Mouse (Mus musculus) midbrain, embryonic 11.5 days (tissue): ENCODE measurements around the gene Angptl6. TPM values are rescaled to one million over a fixed set of nuclear protein-coding genes. Genes with fewer than 3 reads are reported as not detected.
"Not testable (repeated sequence)": the region's sequence is repeated elsewhere in the genome, so short reads cannot be mapped to it uniquely, and the experiment has no call there.

ENCODE experiments used
- ATAC-seq: fragments of 200-750 bp; cut with Nextera tagmentation; 2 replicates; pipeline ENCODE4 v1.8.0; 2017; ENCODE audit warnings: moderate TSS enrichment, moderate library complexity; ENCODE audit not compliant: low FRiP score
- DNase-seq: peaks from one replicate; pipeline ENCODE4 v3.0.0; 2015; ENCODE audit warnings: low spot score; ENCODE audit errors: missing footprints
- H3K27ac ChIP-seq: fragments of 300-500 bp; sonication (generic); 2 replicates; pipeline ENCODE4 v1.5.1; 2014; ENCODE audit warnings: low read depth, low read length
- H3K27me3 ChIP-seq: fragments of 300-500 bp; sonication (generic); 2 replicates; pipeline ENCODE4 v1.6.1; 2014; ENCODE audit warnings: mild to moderate bottlenecking, low read length, moderate library complexity, mixed read lengths; ENCODE audit not compliant: control insufficient read depth, insufficient read depth
- H3K36me3 ChIP-seq: fragments of 300-500 bp; sonication (generic); 2 replicates; pipeline ENCODE4 v1.6.1; 2014; ENCODE audit warnings: mild to moderate bottlenecking, low read length, moderate library complexity, mixed read lengths; ENCODE audit not compliant: control insufficient read depth, insufficient read depth
- H3K4me1 ChIP-seq: fragments of 300-500 bp; sonication (generic); 2 replicates; pipeline ENCODE4 v1.6.1; 2014; ENCODE audit warnings: low read length; ENCODE audit not compliant: control insufficient read depth, insufficient read depth
- H3K4me2 ChIP-seq: fragments of 300-500 bp; sonication (generic); 2 replicates; pipeline ENCODE4 v1.6.1; 2014; ENCODE audit warnings: mild to moderate bottlenecking, moderate library complexity
- H3K4me3 ChIP-seq: fragments of 300-500 bp; sonication (generic); 2 replicates; pipeline ENCODE4 v1.5.1; 2014; ENCODE audit warnings: low read depth, low read length
- H3K9ac ChIP-seq: fragments of 300-500 bp; sonication (generic); 2 replicates; pipeline ENCODE4 v1.6.1; 2014; ENCODE audit warnings: low read length
- H3K9me3 ChIP-seq: fragments of 300-500 bp; sonication (generic); 2 replicates; pipeline ENCODE4 v1.6.1; 2016; ENCODE audit warnings: low read length; ENCODE audit not compliant: control insufficient read depth
- WGBS: fragments of 180-500 bp; shearing (Covaris S2); extraction: QIAGEN DNeasy Blood & Tissue Kit; methylation state at CpG from one replicate; pipeline ENCODE4 v1.1.7; 2014; 5-methylcytosine and 5-hydroxymethylcytosine counted together
- polyA plus RNA-seq: library from polyadenylated mRNA; unstranded; fragments of >200 nt; fragmentation: Nextera tagmentation; extraction: Ambion mirVana; gene quantifications from 2 replicates; pipeline ENCODE4 v1.2.1, GENCODE M21; 2014

The Angptl6 gene
- polyA plus RNA-seq, 1 experiment from 2014 or later, result 6.1 TPM

DNA sequence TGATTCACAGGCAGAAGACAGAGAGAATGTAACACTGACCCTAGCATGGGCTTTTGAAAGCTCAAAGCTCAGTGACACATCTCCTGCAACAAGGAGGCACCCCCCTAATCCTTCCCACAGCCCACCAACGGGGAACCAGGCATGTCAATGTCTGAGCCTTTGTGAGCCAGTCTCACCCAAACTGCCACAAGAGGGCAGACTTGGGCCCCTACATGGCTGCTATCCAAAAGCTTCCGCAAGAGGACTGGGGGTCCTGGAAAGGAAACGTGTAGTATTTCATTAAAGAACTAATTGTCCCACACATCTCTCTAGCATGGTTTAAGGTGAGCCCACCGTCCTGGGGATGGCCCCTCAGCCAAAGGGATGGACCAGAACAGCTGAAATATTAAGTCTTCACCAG, 17.7 kb downstream of the Angptl6 start:
- ATAC-seq (no peak), DNase-seq (no peak)
- Histone ChIP-seq H3K4me1 (no peaks in the 10 kb centered on the region), H3K27me3 (no peaks in the 10 kb centered on the region), H3K36me3 (no peaks in the 10 kb centered on the region), H3K4me3 (no peak overlapping the region), H3K27ac (no peak overlapping the region), H3K9ac (no peak overlapping the region), H3K4me2 (no peak overlapping the region), H3K9me3 (no peaks in the 10 kb centered on the region)
- WGBS, result 14% methylated on average over 4 of the region's 4 CpGs

GRCm38 (mm10) chr9:20859926-20860325, 19.6 kb downstream of the Angptl6 start:
- no peaks in the 10 kb centered on the region for H3K36me3 ChIP-seq
- no peaks in the 10 kb centered on the region for H3K27me3 ChIP-seq
- no peak overlapping the region for H3K9ac ChIP-seq
- H3K4me2 ChIP-seq, result no peak overlapping the region
- H3K27ac ChIP-seq, result no peak overlapping the region
- H3K9me3 ChIP-seq, result no peaks in the 10 kb centered on the region
- no peak for ATAC-seq
- no peaks in the 10 kb centered on the region for H3K4me1 ChIP-seq
- H3K4me3 ChIP-seq, result no peak overlapping the region
- 49% methylated on average over 6 of the region's 6 CpGs for WGBS
- DNase-seq, result no peak

- no peaks in the 10 kb centered on the region for H3K4me1 ChIP-seq
- no peak overlapping the region for H3K4me3 ChIP-seq
- no peak overlapping the region for H3K4me2 ChIP-seq
- no peak overlapping the region for H3K9ac ChIP-seq
- peak; percentile 87 for DNase-seq
- H3K27ac ChIP-seq, result no peak overlapping the region
- ATAC-seq, result no peak
- H3K36me3 ChIP-seq, result no peaks in the 10 kb centered on the region
- 16% methylated on average over 6 of the region's 6 CpGs for WGBS
- H3K9me3 ChIP-seq, result no peaks in the 10 kb centered on the region
- no peaks in the 10 kb centered on the region for H3K27me3 ChIP-seq
Observed at GRCm38 (mm10) chr9:20857131-20857530, 22.4 kb downstream of the Angptl6 start.

DNA sequence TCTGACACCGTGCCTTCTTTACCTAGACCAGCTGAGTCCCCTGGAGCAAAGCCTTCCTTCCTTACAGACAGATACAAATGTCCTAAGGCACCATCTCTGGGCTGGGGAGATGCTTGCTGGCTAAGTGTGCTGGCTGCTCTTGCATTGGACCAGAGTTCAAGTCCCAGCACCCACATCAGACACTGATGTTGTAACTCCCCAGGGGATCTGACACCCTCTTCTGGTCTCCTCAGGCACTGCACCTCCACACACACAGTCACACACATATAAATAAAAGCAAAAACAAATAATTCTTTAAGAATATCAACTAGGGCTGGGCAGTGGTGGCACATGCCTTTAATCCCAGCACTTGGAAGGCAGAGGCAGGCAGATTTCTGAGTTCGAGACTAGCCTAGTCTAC, 29.3 kb downstream of the Angptl6 start:
- Histone ChIP-seq H3K27ac (no peak overlapping the region), H3K36me3 (no peaks in the 10 kb centered on the region), H3K27me3 (no peaks in the 10 kb centered on the region), H3K9me3 (no peaks in the 10 kb centered on the region), H3K4me1 (no peaks in the 10 kb centered on the region), H3K4me3 (no peak overlapping the region), H3K4me2 (no peak overlapping the region), H3K9ac (no peak overlapping the region)
- ATAC-seq (no peak), DNase-seq (no peak)
- 88% methylated on average over 2 of the region's 2 CpGs for WGBS

DNA sequence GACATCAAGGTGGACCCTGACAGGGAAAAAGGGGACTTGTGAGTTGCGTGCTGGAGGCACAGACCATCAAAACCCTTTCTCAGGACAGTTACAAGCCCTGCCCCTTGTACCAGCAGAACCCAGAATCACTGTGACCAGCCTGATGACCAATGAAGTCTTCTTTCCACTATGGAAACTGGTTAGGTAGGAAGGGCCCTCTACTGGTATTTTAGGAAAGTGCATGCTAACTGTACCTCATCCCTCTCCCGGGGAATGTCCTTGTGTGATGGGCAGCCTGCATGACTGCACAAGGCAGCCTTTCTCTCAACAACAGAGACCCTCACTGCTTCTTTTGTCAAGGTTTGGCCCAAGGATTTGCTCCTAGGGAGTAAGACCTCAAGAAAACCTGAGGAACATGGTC, 36.9 kb downstream of the Angptl6 start:
- Histone ChIP-seq H3K27ac (no peak overlapping the region), H3K36me3 (no peaks in the 10 kb centered on the region), H3K4me3 (no peak overlapping the region), H3K9ac (no peak overlapping the region), H3K4me2 (no peak overlapping the region), H3K27me3 (no peaks in the 10 kb centered on the region), H3K4me1 (no peaks in the 10 kb centered on the region), H3K9me3 (no peaks in the 10 kb centered on the region)
- DNase-seq, result peak; percentile 93
- WGBS, result 25% methylated on average over 2 of the region's 2 CpGs
- ATAC-seq, result 0 out of 2 replicates have a peak, but pooled peaks have one; percentile 24

GRCm38 (mm10) chr9:20842211-20842610, 37.3 kb downstream of the Angptl6 start:
- no peak for DNase-seq
- Histone ChIP-seq H3K9ac (no peak overlapping the region), H3K4me2 (no peak overlapping the region), H3K27ac (no peak overlapping the region), H3K9me3 (no peaks in the 10 kb centered on the region), H3K4me3 (no peak overlapping the region), H3K4me1 (no peaks in the 10 kb centered on the region), H3K27me3 (no peaks in the 10 kb centered on the region), H3K36me3 (no peaks in the 10 kb centered on the region)
- ATAC-seq, result no peak
- 74% methylated on average over 4 of the region's 4 CpGs for WGBS

GRCm38 (mm10) chr9:20838931-20839330, 40.6 kb downstream of the Angptl6 start:
- H3K9me3 ChIP-seq, result no peaks in the 10 kb centered on the region
- H3K27ac ChIP-seq, result no peak overlapping the region
- WGBS, result 30% methylated on average over 6 of the region's 6 CpGs
- H3K4me3 ChIP-seq, result no peak overlapping the region
- no peaks in the 10 kb centered on the region for H3K4me1 ChIP-seq
- no peak for ATAC-seq
- no peak overlapping the region for H3K9ac ChIP-seq
- H3K36me3 ChIP-seq, result no peaks in the 10 kb centered on the region
- no peak overlapping the region for H3K4me2 ChIP-seq
- H3K27me3 ChIP-seq, result no peaks in the 10 kb centered on the region
- DNase-seq, result no peak

GRCm38 (mm10) chr9:20837184-20837947, 42.2 kb downstream of the Angptl6 start:
- ATAC-seq (no peak), DNase-seq (no peak)
- WGBS, result 86% methylated on average over 9 of the region's 9 CpGs
- Histone ChIP-seq H3K9ac (no peak overlapping the region), H3K36me3 (no peaks in the 10 kb centered on the region), H3K4me3 (no peak overlapping the region), H3K4me1 (no peaks in the 10 kb centered on the region), H3K4me2 (no peak overlapping the region), H3K27me3 (no peaks in the 10 kb centered on the region), H3K9me3 (no peaks in the 10 kb centered on the region), H3K27ac (no peak overlapping the region)

DNA sequence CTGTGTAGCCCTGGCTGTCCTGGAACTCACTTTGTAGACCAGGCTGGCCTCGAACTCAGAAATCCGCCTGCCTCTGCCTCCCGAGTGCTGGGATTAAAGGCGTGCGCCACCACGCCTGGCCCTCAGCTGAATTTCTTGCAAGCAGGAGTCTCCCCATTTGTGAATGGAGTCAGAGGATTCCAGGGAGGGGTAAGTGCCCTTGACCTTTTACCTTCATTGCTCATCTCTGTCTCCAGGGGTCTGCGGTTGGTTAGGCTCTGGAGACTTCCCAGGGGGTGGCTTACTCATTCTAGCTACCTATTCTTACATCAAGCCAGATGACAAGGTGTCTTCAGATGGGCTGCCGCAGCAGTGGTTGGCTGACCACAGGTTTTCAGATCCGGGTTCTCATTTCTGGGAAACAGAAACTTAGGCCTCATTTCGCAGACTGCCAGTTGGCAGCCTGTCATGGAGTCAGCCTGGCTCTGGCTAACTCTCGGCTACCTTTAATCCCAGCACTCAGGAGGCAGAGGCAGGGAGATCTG, 44.0 kb downstream of the Angptl6 start:
- not testable (repeated sequence) for H3K36me3 ChIP-seq, H3K9me3 ChIP-seq, H3K27me3 ChIP-seq, H3K4me1 ChIP-seq, DNase-seq, H3K27ac ChIP-seq, H3K4me2 ChIP-seq, ATAC-seq, H3K9ac ChIP-seq, H3K4me3 ChIP-seq
- WGBS, result 89% methylated on average over 10 of the region's 11 CpGs
